Mouse (Mus musculus): ENCODE data around the gene Pacsin1.

Gene Pacsin1

DNA sequence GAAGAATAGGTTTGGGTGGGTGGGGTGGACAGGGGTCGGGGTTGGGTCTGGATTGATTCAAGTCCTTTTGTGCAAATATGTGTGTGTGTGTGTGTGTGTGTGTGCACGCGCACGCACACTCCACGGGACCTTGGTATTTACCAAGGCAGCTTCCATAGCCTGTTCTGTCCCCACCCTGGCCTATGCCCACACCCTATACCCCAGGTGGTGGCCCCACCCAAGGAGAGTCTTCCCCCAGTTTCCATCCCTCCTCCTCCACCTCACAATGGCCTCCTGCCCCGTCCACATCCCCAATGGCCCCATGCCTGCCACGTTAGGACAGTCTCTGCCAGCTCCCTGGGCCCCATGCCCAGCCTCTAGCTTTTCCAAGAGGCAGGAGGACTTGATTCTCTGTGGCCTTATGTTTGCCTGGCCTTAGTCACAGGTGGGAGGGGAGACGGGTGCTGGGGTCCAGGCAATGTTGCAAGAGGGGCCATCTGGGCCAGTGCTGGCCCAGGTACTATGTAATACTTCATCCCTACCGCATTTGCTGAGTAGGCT lies 65.9 kb downstream of the Pacsin1 start:
- no peak for DNase-seq (ENCODE audit: extremely low spot score, low spot score)

DNA sequence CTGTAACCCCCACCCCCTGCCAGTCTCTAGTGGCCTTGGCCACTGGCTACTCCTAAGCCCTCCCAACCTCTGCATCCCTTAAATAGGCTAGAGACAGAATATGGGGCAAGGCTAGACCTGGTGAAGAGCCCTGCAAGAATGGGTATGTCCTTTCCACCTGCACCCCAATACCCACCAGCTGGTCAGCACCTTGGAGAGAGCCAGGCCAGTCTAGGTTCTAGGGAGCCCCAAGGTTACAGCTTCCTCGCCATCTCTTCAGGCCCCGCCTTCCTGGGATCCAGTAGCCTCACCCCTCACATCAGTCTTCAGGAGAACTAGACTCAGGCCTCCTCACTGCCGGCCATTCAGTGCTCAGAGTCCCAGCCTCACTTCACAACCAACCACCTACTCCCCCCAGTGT lies 69.0 kb downstream of the Pacsin1 start:
- DNase-seq (ENCODE audit: extremely low spot score, low spot score): no peak

GRCm38 (mm10) chr17:27725011-27725410 lies 69.7 kb downstream of the Pacsin1 start:
- DNase-seq (ENCODE audit: extremely low spot score, low spot score): no peak

DNA sequence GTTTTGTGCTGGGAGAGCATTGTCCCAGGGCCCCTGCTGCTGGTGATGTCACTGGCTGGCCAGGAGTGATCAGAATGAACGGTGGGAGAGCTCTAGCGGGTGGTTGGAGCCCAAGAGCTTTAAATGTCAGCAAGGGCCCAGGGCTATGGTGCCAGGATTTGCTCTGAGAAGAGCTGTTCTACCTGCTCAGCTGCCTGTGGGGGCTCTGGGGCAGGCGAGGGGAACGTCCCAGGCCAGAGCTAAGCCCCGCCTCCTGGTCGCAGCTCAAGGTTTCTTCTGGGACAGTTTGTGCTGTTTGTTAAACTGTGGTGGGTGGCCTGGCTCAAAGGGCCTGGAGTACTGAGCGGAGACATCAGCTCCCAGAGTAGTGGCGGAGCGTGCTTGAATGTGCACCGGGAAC lies 70.1 kb downstream of the Pacsin1 start:
- no peak for DNase-seq (ENCODE audit: extremely low spot score, low spot score)

DNA sequence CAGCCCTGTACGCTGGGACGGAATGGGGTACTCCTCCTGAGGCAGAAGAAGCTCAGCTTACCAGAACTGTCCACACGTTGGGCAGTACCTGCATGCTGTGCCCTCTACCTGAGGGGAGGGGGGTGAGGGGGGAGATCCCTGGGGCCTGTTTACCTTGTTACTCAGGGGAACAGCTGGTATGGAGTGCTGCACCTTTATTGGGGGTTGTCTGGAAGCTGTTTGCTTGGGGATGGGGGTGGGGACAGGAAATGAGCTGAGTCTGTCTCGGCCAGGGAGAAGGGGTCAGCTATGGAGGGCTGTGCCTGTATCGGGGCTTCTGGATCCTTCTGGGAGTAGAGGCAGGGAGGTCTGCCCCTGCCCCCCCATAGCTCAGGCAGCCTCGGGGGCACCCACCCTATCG lies 71.2 kb downstream of the Pacsin1 start:
- no peak for DNase-seq (ENCODE audit: extremely low spot score, low spot score)

DNA sequence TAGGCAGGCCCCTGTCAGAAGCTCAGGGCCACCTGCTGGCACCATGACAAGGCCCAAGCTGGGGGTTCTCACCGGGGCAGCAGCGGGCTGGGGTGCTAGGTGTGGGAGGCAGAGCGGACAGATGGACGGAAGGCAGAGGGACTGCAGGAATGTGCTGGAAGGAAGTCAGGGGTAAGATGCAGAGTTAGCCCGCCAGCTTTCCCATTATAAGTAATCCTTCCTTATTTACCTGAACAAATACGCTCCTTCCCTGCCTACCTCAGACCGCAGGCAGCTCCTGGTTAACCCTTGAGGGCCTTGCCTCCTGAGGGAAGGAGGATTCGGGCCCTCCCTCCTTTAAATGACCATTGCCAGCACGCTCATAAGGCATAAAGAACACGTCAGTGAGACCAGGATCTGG lies 73.5 kb downstream of the Pacsin1 start, which contains the start of gene Spdef:
TSS of gene Spdef (minus strand) at position 186 of the 400 bp plus-strand sequence.
- no peak for DNase-seq (ENCODE audit: extremely low spot score, low spot score)

GRCm38 (mm10) chr17:27732152-27732551 lies 76.8 kb downstream of the Pacsin1 start:
- DNase-seq (ENCODE audit: extremely low spot score, low spot score): no peak

DNA sequence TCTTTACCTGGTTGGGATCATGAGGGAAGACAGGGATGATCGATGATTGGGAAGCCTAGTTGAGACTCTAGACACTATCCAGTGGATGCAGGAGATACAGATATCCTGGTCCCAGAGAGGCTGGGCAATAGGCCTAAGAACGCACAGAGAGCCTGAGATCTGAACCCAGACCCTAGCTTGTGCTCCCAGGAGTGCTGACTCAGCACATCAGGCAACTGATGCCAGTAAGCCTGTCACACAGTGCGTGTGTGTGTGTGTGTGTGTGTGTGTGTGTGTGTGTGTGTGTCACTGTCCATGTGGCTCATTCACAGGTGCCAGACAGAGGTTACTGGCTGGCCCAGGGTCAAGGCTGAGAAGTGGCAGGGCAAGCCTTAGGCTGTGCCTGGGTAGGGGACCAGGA lies 77.4 kb downstream of the Pacsin1 start:
- no peak for DNase-seq (ENCODE audit: extremely low spot score, low spot score)

DNA sequence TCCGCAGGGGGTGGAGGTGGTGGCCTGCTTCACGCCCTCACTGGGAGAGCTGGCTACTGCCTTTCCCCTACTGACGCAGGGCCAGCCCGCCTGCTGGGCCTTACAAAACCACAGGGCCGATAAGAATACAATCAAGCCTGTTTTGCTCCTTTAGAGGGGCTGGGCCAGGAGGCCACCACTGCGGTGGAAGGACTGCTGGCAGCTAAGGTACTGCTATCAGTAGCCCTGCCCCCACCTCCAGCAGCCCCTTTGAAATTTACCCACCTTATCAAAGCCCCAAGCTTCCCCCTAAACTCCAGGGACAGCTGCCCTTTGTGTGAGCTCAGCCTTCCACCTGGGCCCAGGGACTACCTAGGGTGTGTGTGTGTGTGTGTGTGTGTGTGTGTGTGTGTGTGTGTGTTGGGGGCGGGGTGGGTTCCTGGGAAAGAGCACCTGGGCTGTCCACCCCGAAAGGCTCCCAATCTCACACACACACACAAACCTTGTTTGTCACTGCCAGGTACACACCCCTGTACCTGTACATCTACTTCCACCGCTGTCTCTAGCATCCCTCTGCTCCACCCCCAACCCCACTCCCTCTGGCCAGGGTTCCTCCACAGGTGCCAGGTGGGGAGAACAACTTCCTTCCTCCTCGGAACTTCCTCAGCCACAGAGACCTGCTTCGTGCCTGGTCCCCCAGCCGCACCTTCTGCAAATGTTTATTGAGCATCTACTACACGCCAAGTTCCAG lies 79.2 kb downstream of the Pacsin1 start:
- DNase-seq (ENCODE audit: extremely low spot score, low spot score): no peak

DNA sequence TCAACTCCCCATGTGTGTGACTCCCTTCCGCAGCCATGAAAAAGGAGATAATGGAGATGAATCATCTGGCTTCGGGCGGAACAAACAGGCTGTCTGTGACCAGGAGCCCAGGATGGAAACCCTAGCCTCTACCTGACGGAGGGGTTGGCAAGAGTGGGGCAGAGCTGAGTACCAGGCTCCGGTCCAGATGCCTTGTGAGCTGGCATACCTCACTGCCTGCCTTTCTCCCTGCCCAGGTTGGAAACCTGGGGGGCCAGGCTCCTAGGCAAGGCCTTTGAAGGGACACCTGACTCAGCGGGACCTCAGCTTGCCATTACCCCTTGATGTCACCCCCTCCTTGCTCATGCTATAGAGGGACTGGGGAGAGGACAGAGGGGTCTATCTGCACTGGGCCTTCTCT lies 85.7 kb downstream of the Pacsin1 start:
- no peak for DNase-seq (ENCODE audit: extremely low spot score, low spot score)

DNA sequence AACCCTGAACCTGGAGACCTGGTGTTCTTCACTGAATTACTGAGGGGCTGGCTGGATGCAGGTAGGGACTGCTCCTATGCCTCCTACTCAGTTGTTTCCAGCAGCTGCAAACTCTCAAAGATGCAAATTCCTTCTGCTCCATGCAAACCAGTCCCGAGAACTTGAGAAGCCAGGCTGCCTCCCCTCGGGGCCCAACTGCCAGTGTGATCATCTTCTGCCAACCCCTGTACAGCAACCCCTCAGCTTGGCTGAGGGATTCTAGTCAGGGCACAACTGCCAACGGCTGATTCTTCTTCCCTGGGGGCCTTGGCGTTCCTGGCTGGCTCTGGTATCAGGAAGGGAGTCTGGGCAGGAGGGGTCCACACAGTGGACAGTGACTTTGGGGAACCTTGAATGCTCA lies 91.1 kb downstream of the Pacsin1 start:
- no peak for DNase-seq (ENCODE audit: extremely low spot score, low spot score)

- no peak for DNase-seq (ENCODE audit: extremely low spot score, low spot score)
Measured at GRCm38 (mm10) chr17:27748123-27748522, 92.8 kb downstream of the Pacsin1 start.

DNA sequence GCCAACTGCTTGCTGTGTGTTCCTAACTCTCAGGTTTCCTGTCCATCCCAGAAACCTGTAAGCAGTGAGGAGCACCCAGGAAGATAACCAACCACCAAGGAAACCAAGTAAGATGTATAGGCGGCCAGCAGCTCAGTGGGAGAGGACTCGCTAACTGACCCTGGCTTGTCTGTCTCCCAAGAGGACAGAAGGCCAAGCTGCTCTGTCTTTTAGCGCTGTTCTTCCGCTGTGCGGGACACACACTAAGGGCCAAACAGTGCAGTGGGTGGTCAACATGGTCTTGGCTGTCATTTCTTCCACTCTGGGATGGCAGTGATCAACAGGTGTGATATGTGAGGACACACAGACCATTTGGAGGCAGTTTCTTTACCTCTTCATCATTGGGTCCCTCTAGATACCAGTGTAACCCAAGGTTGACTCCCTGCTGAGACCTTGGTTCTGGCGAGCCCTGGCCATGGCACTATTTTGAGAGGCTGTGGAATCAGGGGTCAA lies 95.2 kb downstream of the Pacsin1 start:
- DNase-seq (ENCODE audit: extremely low spot score, low spot score): no peak

- DNase-seq (ENCODE audit: extremely low spot score, low spot score): no peak
Measured at GRCm38 (mm10) chr17:27751314-27752202, 96.2 kb downstream of the Pacsin1 start.

GRCm38 (mm10) chr17:27760169-27760568 lies 104.9 kb downstream of the Pacsin1 start:
- no peak for DNase-seq (ENCODE audit: extremely low spot score, low spot score)
